Mouse (Mus musculus): Measurements from ENCODE around the gene Kcnk6.
"Not testable (repeated sequence)": the region's sequence is repeated elsewhere in the genome, so short reads cannot be mapped to it uniquely, and the experiment has no call there.

DNA sequence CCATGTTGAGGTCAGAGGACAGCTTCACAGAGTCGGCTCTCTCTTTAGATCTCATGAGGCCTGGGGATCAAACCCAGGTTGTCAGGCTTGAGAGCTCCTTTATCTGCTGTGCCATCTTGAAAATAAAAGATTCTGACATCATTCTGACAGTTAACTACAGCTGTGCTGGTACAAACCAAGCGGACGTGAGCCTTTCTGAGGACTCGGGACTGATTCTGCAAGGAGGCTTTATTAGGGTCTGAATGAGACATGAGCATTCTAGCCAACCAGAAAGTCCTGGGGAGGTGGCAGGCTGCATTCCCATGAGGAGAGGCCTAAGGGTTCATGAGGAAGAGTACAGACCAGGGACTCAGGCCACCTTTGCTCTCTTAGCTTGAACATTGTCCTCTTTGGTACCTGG, 51.0 kb downstream of the Kcnk6 start:
- TF ChIP-seq CTCF (IDR thresholded peaks at IDR 0.05; ENCODE audit: low read depth, low read length); POLR2A (IDR thresholded peaks at IDR 0.05; ENCODE audit: borderline replicate concordance, low read depth, low read length): not testable (repeated sequence)
